Mouse (Mus musculus): ENCODE data around the gene Tuba3b. TPM values are rescaled to one million over a fixed set of nuclear protein-coding genes. Genes with fewer than 3 reads are reported as not detected.

Gene Tuba3b
- polyA plus RNA-seq, 1 experiment from 2014 or later: 0.26 TPM

DNA sequence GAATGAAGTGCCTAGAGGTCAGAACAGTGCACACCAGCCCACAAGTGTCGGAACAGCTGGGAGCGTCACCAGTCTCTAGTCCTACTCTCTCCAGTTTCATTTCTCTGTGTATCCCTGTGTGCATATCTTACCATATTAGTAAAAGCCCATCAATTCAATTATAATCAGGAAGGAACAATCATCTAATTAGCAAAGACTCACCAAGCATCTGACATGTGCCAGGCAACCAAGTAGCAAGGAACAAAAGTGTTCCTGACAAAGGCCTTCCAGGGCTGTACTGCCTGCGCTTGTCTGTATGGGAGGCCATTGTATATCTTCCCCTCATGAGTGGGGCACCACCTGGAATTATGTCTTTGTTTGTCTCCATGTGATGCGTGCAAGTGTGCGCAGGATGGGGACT lies 4.7 kb upstream of the Tuba3b start:
- H3K36me3 ChIP-seq (ENCODE audit: control insufficient read depth, insufficient read depth, low read length): no peaks in the 10 kb centered on the region
- no peak overlapping the region for H3K4me3 ChIP-seq (ENCODE audit: control insufficient read depth in 1 of 2, insufficient read depth in 1 of 2, low read depth in 1 of 2, low read length in 2 of 2)
- no peak overlapping the region for H3K9ac ChIP-seq (ENCODE audit: low read length)
- H3K4me2 ChIP-seq (ENCODE audit: low read length): no peak overlapping the region
- H3K27ac ChIP-seq (replicated peaks in 1 of 2; ENCODE audit: control insufficient read depth in 1 of 2, insufficient read depth in 1 of 2, low read depth in 2 of 2, low read length in 2 of 2): no peak overlapping the region
- H3K27me3 ChIP-seq (ENCODE audit: control insufficient read depth, insufficient read depth, low read length): no peaks in the 10 kb centered on the region
- no peaks in the 10 kb centered on the region; a peak in 1 of 4 replicates for H3K4me1 ChIP-seq (ENCODE audit: control insufficient read depth in 2 of 2, insufficient read depth in 2 of 2, low read length in 2 of 2)
- no peaks in the 10 kb centered on the region for H3K9me3 ChIP-seq (ENCODE audit: control insufficient read depth, low read length)
- ATAC-seq (ENCODE audit: insufficient number of reproducible peaks, insufficient read depth, low FRiP score, low read depth): no peak
- 92% methylated on average over 5 of the region's 5 CpGs for WGBS

DNA sequence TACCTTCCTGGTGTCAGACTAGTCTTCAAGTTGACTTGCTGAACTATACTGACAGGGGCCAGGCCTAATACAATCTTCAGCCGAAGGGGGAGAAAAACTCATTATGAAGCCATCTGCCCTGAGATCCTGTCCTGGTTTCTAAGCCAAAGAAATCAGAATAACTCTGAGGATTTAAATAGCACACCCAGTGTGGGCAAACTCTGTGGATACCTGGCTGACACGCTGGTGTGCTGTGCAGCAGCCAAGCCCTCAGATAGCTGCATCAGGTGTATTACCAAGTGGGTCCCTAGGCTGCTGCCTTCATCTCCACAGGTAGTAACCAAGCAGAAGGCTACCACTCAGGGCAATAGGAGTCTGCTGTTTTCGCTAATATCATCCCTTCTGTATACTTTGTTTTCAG lies 2.9 kb upstream of the Tuba3b start:
- no peak overlapping the region for H3K27ac ChIP-seq (replicated peaks in 1 of 2; ENCODE audit: control insufficient read depth in 1 of 2, insufficient read depth in 1 of 2, low read depth in 2 of 2, low read length in 2 of 2)
- H3K9me3 ChIP-seq (ENCODE audit: control insufficient read depth, low read length): no peaks in the 10 kb centered on the region
- no peak overlapping the region for H3K4me3 ChIP-seq (ENCODE audit: control insufficient read depth in 1 of 2, insufficient read depth in 1 of 2, low read depth in 1 of 2, low read length in 2 of 2)
- H3K9ac ChIP-seq (ENCODE audit: low read length): no peak overlapping the region
- 79% methylated on average over 3 of the region's 3 CpGs for WGBS
- H3K4me1 ChIP-seq (ENCODE audit: control insufficient read depth in 2 of 2, insufficient read depth in 2 of 2, low read length in 2 of 2): peaks cover 0 to 5% of the 10 kb centered on the region in 2 experiments; a peak in 2 of 4 replicates
- no peaks in the 10 kb centered on the region for H3K27me3 ChIP-seq (ENCODE audit: control insufficient read depth, insufficient read depth, low read length)
- H3K4me2 ChIP-seq (ENCODE audit: low read length): no peak overlapping the region
- no peak for ATAC-seq (ENCODE audit: insufficient number of reproducible peaks, insufficient read depth, low FRiP score, low read depth)
- no peaks in the 10 kb centered on the region for H3K36me3 ChIP-seq (ENCODE audit: control insufficient read depth, insufficient read depth, low read length)

GRCm38 (mm10) chr6:145614219-145614618 lies 1.3 kb upstream of the Tuba3b start, which contains the start of gene Lmntd1:
TSS of gene Lmntd1 (minus strand) at chr6:145614319.
- H3K4me1 ChIP-seq (ENCODE audit: control insufficient read depth in 2 of 2, insufficient read depth in 2 of 2, low read length in 2 of 2): peaks cover 4 to 7% of the 10 kb centered on the region in 2 experiments; a peak in 2 of 4 replicates
- no peaks in the 10 kb centered on the region for H3K9me3 ChIP-seq (ENCODE audit: control insufficient read depth, low read length)
- 78% methylated on average over 7 of the region's 7 CpGs for WGBS
- no peak within 1 kb of the TSS for H3K4me2 ChIP-seq (ENCODE audit: low read length)
- no peaks in the 10 kb centered on the region for H3K27me3 ChIP-seq (ENCODE audit: control insufficient read depth, insufficient read depth, low read length)
- no peak within 1 kb of the TSS for H3K4me3 ChIP-seq (ENCODE audit: control insufficient read depth in 1 of 2, insufficient read depth in 1 of 2, low read depth in 1 of 2, low read length in 2 of 2)
- H3K36me3 ChIP-seq (ENCODE audit: control insufficient read depth, insufficient read depth, low read length): no peaks in the 10 kb centered on the region
- no peak within 1 kb of the TSS for H3K27ac ChIP-seq (replicated peaks in 1 of 2; ENCODE audit: control insufficient read depth in 1 of 2, insufficient read depth in 1 of 2, low read depth in 2 of 2, low read length in 2 of 2)
- no peak for ATAC-seq (ENCODE audit: insufficient number of reproducible peaks, insufficient read depth, low FRiP score, low read depth)
- H3K9ac ChIP-seq (ENCODE audit: low read length): no peak within 1 kb of the TSS

- peaks cover 4 to 7% of the 10 kb centered on the region in 2 experiments; a peak in 2 of 4 replicates for H3K4me1 ChIP-seq (ENCODE audit: control insufficient read depth in 2 of 2, insufficient read depth in 2 of 2, low read length in 2 of 2)
- no peaks in the 10 kb centered on the region for H3K36me3 ChIP-seq (ENCODE audit: control insufficient read depth, insufficient read depth, low read length)
- no peak overlapping the region for H3K4me2 ChIP-seq (ENCODE audit: low read length)
- H3K27me3 ChIP-seq (ENCODE audit: control insufficient read depth, insufficient read depth, low read length): no peaks in the 10 kb centered on the region
- no peak overlapping the region for H3K4me3 ChIP-seq (ENCODE audit: control insufficient read depth in 1 of 2, insufficient read depth in 1 of 2, low read depth in 1 of 2, low read length in 2 of 2)
- 82% methylated on average over 5 of the region's 5 CpGs for WGBS
- H3K9ac ChIP-seq (ENCODE audit: low read length): no peak overlapping the region
- no peaks in the 10 kb centered on the region for H3K9me3 ChIP-seq (ENCODE audit: control insufficient read depth, low read length)
- H3K27ac ChIP-seq (replicated peaks in 1 of 2; ENCODE audit: control insufficient read depth in 1 of 2, insufficient read depth in 1 of 2, low read depth in 2 of 2, low read length in 2 of 2): no peak overlapping the region
- ATAC-seq (ENCODE audit: insufficient number of reproducible peaks, insufficient read depth, low FRiP score, low read depth): no peak
These were observed 1.1 kb downstream of the Tuba3b start for GRCm38 (mm10) chr6:145616402-145617229.

GRCm38 (mm10) chr6:145623141-145623540 lies 7.6 kb downstream of the Tuba3b start:
- no peak overlapping the region for H3K27ac ChIP-seq (replicated peaks in 1 of 2; ENCODE audit: control insufficient read depth in 1 of 2, insufficient read depth in 1 of 2, low read depth in 2 of 2, low read length in 2 of 2)

GRCm38 (mm10) chr6:145630269-145630668 lies 14.7 kb downstream of the Tuba3b start:
- no peak for ATAC-seq (ENCODE audit: insufficient number of reproducible peaks, insufficient read depth, low FRiP score, low read depth)
- no peak overlapping the region for H3K9ac ChIP-seq (ENCODE audit: low read length)
- H3K36me3 ChIP-seq (ENCODE audit: control insufficient read depth, insufficient read depth, low read length): no peaks in the 10 kb centered on the region
- H3K27me3 ChIP-seq (ENCODE audit: control insufficient read depth, insufficient read depth, low read length): no peaks in the 10 kb centered on the region
- H3K4me2 ChIP-seq (ENCODE audit: low read length): no peak overlapping the region
- 0 out of 4 replicates have a peak overlapping the region, but pooled peaks of 1 of the 2 experiments have one; percentile 6 for H3K27ac ChIP-seq (replicated peaks in 1 of 2; ENCODE audit: control insufficient read depth in 1 of 2, insufficient read depth in 1 of 2, low read depth in 2 of 2, low read length in 2 of 2)
- peaks cover 5 to 7% of the 10 kb centered on the region in 2 experiments for H3K4me1 ChIP-seq (ENCODE audit: control insufficient read depth in 2 of 2, insufficient read depth in 2 of 2, low read length in 2 of 2)
- 29% methylated on average over 6 of the region's 6 CpGs for WGBS
- no peak overlapping the region for H3K4me3 ChIP-seq (ENCODE audit: control insufficient read depth in 1 of 2, insufficient read depth in 1 of 2, low read depth in 1 of 2, low read length in 2 of 2)
- no peaks in the 10 kb centered on the region for H3K9me3 ChIP-seq (ENCODE audit: control insufficient read depth, low read length)

More at GRCm38 (mm10) chr6:145623141-145623540, 7.6 kb downstream of the Tuba3b start:
- Histone ChIP-seq H3K27me3 (ENCODE audit: control insufficient read depth, insufficient read depth, low read length) (no peaks in the 10 kb centered on the region), H3K36me3 (ENCODE audit: control insufficient read depth, insufficient read depth, low read length) (no peaks in the 10 kb centered on the region), H3K4me3 (ENCODE audit: control insufficient read depth in 1 of 2, insufficient read depth in 1 of 2, low read depth in 1 of 2, low read length in 2 of 2) (no peak overlapping the region), H3K9me3 (ENCODE audit: control insufficient read depth, low read length) (no peaks in the 10 kb centered on the region), H3K4me2 (ENCODE audit: low read length) (no peak overlapping the region), H3K9ac (ENCODE audit: low read length) (no peak overlapping the region), H3K4me1 (ENCODE audit: control insufficient read depth in 2 of 2, insufficient read depth in 2 of 2, low read length in 2 of 2) (peaks cover 0 to 2% of the 10 kb centered on the region in 2 experiments; a peak in 1 of 4 replicates)
- 84% methylated on average over 4 of the region's 4 CpGs for WGBS
- ATAC-seq (ENCODE audit: insufficient number of reproducible peaks, insufficient read depth, low FRiP score, low read depth): no peak

GRCm38 (mm10) chr6:145634454-145634853 lies 18.9 kb downstream of the Tuba3b start:
- H3K36me3 ChIP-seq (ENCODE audit: control insufficient read depth, insufficient read depth, low read length): no peaks in the 10 kb centered on the region
- H3K4me2 ChIP-seq (ENCODE audit: low read length): no peak overlapping the region
- H3K9me3 ChIP-seq (ENCODE audit: control insufficient read depth, low read length): no peaks in the 10 kb centered on the region
- H3K27me3 ChIP-seq (ENCODE audit: control insufficient read depth, insufficient read depth, low read length): no peaks in the 10 kb centered on the region
- H3K4me1 ChIP-seq (ENCODE audit: control insufficient read depth in 2 of 2, insufficient read depth in 2 of 2, low read length in 2 of 2): peaks cover 9 to 10% of the 10 kb centered on the region in 2 experiments
- H3K4me3 ChIP-seq (ENCODE audit: control insufficient read depth in 1 of 2, insufficient read depth in 1 of 2, low read depth in 1 of 2, low read length in 2 of 2): no peak overlapping the region
- no peak overlapping the region for H3K9ac ChIP-seq (ENCODE audit: low read length)
- ATAC-seq (ENCODE audit: insufficient number of reproducible peaks, insufficient read depth, low FRiP score, low read depth): no peak
- 61% methylated on average over 2 of the region's 2 CpGs for WGBS
- H3K27ac ChIP-seq (replicated peaks in 1 of 2; ENCODE audit: control insufficient read depth in 1 of 2, insufficient read depth in 1 of 2, low read depth in 2 of 2, low read length in 2 of 2): no peak overlapping the region
